Mouse (Mus musculus): ENCODE data around the gene Prkg1.

- TF ChIP-seq HCFC1 (IDR thresholded peaks at IDR 0.05; ENCODE audit: borderline replicate concordance, insufficient read depth, low read length) (no peak), MAFK (IDR thresholded peaks at IDR 0.05; ENCODE audit: insufficient read depth, low read depth, low read length) (no peak), ZC3H11A (IDR thresholded peaks at IDR 0.05; ENCODE audit: borderline replicate concordance, low read depth, low read length) (0 out of 2 replicates have a peak, but pooled peaks have one; percentile 57)
These were observed 862.5 kb downstream of the Prkg1 start for GRCm38 (mm10) chr19:30902290-30902689.

All from ES-E14 (cell line).